Mouse (Mus musculus): Measurements from ENCODE around the gene Spag5. TPM values are rescaled to one million over a fixed set of nuclear protein-coding genes. Genes with fewer than 3 reads are reported as not detected.

Spag5 gene
- 75.5 and 76.1 TPM in 2 replicates for polyA plus RNA-seq (2014; fragmentation: Nextera tagmentation; extraction: Ambion mirVana)

DNA sequence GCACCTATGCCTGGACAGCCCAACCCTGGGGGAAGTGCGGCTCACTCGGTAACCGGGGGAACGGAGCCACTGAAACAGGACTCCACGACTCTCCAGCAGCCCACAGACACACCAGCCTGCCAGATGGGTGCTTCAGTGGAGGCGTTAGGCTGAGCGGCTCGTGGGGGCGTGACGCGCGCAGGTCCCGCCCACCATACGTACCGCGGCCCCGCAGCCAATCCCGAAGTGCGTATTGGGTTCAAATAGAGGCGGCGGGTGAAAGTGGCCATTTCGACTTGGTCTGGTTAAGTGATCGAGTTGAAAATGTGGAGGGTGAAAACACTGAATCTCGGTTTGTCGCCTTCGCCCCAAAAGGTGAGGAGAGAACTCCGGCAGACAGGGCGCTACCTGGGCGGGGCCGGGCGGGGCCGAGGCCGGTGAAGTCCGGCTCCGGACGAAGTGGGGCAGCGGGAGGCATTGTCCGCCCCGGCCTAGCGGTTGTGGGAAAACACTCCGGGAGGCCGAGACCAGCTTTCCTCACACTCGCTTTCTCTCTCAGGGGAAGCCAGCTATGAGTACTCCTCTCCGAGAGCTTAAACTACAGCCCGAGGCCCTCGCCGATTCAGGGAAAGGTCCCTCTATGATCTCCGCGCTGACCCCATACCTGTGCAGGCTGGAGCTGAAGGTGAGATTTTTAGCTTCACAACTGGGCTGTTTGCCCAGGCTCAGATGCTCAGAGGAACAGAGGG is at the start of gene Spag5:
Gene Spag5 (plus strand): TSS at position 173 of the 728 bp plus-strand sequence.
- Histone ChIP-seq H3K27me3 (ENCODE audit: control insufficient read depth, insufficient read depth, low read length) (no peaks in the 10 kb centered on the region), H3K27ac (ENCODE audit: low read depth, low read length) (peak within 1 kb of the TSS; percentile 37), H3K4me2 (ENCODE audit: low read depth, low read length, severe bottlenecking) (peak within 1 kb of the TSS; percentile 59), H3K9me3 (ENCODE audit: control insufficient read depth, low read length) (no peaks in the 10 kb centered on the region), H3K36me3 (ENCODE audit: control insufficient read depth, insufficient read depth, low read length) (peaks cover 5% of the 10 kb centered on the region; the same call in 1 of the 2 replicates), H3K4me1 (replicated peaks; ENCODE audit: control insufficient read depth, insufficient read depth, low read length) (peaks cover 5% of the 10 kb centered on the region), H3K9ac (ENCODE audit: low read length) (peak within 1 kb of the TSS; percentile 74), H3K4me3 (ENCODE audit: low read depth, low read length) (peak within 1 kb of the TSS; percentile 66)
- WGBS = under 1% methylated on average over 49 of the region's 49 CpGs
- DNase-seq (ENCODE audit: low spot score) (peak; percentile 94), ATAC-seq (replicated peaks; ENCODE audit: low FRiP score) (peak; percentile 99)

DNA sequence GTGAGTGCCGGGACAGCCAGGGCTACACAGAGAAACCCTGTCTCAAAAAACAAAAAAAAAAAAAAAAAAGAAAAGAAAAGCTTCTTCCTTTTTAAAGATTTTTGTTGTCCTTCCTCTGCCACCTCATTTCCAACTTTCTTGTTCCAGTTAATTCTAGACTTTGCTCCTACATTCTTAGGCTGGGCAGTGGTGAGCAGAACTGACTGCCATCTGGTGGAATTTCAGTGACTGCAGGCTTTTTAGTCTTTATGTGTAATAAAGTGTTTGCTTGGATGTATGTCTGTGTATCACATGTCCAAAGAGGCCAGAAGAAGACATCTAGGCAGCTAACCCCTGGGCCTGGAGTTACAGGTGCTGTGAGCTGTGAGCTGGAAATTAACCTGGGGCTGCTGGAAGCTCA is 44.7 kb upstream of the Spag5 start:
- WGBS = 94% methylated on average over 1 of the region's 1 CpGs
- Histone ChIP-seq H3K27me3 (ENCODE audit: control insufficient read depth, insufficient read depth, low read length) (peaks cover 3% of the 10 kb centered on the region; the same call in 1 of the 2 replicates), H3K4me1 (replicated peaks; ENCODE audit: control insufficient read depth, insufficient read depth, low read length) (no peaks in the 10 kb centered on the region), H3K9me3 (ENCODE audit: control insufficient read depth, low read length) (no peaks in the 10 kb centered on the region), H3K4me2 (ENCODE audit: low read depth, low read length, severe bottlenecking) (no peak overlapping the region), H3K27ac (ENCODE audit: low read depth, low read length) (no peak overlapping the region), H3K36me3 (ENCODE audit: control insufficient read depth, insufficient read depth, low read length) (peaks cover 4% of the 10 kb centered on the region; the same call in 1 of the 2 replicates), H3K4me3 (ENCODE audit: low read depth, low read length) (no peak overlapping the region), H3K9ac (ENCODE audit: low read length) (no peak overlapping the region)
- ATAC-seq (replicated peaks; ENCODE audit: low FRiP score) = no peak
- no peak for DNase-seq (ENCODE audit: low spot score)

DNA sequence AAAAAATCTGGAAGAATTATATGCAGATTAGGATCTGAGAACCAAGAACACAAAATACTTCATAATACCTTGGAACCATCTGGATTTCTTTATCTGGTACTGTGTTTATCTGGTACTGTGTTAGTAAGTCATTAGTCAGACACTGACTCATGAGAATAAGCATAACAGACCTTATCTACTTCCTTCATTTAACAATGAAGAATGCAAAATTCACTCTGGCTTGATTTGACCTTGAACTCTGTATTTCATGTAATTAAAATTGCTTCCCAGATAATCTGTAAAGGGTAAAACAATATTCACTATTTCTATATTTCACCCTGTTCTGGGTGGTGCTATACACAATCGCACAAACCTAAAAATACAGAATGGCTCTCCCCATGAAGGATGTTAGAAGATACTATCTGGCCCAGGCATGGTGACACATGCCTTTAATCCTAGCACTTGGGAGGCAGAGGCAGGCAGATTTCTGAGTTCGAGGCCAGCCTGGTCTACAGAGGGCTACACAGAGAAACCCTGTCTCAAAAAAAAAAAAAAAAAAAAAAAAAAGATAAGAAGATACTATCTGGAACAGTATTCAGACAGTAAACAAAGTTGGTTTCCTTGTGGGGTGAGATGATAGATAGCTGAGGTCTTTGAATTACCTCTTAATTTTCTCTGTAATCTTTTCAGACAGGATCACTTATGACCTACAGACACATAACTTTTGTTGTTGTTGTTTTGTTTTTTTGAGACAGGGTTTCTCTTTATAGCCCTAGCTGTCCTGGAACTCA is 40.7 kb upstream of the Spag5 start:
- no peak overlapping the region for H3K27ac ChIP-seq (ENCODE audit: low read depth, low read length)
- no peaks in the 10 kb centered on the region for H3K4me1 ChIP-seq (replicated peaks; ENCODE audit: control insufficient read depth, insufficient read depth, low read length)
- H3K36me3 ChIP-seq (ENCODE audit: control insufficient read depth, insufficient read depth, low read length) = no peaks in the 10 kb centered on the region; the same call in 1 of the 2 replicates
- H3K27me3 ChIP-seq (ENCODE audit: control insufficient read depth, insufficient read depth, low read length) = peaks cover 3% of the 10 kb centered on the region; the same call in 1 of the 2 replicates
- no peak overlapping the region for H3K9ac ChIP-seq (ENCODE audit: low read length)
- WGBS = 98% methylated on average over 2 of the region's 2 CpGs
- ATAC-seq (replicated peaks; ENCODE audit: low FRiP score) = no peak
- H3K4me3 ChIP-seq (ENCODE audit: low read depth, low read length) = peak overlapping the region; percentile 57; the same call in 1 of the 2 replicates
- no peak for DNase-seq (ENCODE audit: low spot score)
- H3K9me3 ChIP-seq (ENCODE audit: control insufficient read depth, low read length) = no peaks in the 10 kb centered on the region
- no peak overlapping the region for H3K4me2 ChIP-seq (ENCODE audit: low read depth, low read length, severe bottlenecking)

DNA sequence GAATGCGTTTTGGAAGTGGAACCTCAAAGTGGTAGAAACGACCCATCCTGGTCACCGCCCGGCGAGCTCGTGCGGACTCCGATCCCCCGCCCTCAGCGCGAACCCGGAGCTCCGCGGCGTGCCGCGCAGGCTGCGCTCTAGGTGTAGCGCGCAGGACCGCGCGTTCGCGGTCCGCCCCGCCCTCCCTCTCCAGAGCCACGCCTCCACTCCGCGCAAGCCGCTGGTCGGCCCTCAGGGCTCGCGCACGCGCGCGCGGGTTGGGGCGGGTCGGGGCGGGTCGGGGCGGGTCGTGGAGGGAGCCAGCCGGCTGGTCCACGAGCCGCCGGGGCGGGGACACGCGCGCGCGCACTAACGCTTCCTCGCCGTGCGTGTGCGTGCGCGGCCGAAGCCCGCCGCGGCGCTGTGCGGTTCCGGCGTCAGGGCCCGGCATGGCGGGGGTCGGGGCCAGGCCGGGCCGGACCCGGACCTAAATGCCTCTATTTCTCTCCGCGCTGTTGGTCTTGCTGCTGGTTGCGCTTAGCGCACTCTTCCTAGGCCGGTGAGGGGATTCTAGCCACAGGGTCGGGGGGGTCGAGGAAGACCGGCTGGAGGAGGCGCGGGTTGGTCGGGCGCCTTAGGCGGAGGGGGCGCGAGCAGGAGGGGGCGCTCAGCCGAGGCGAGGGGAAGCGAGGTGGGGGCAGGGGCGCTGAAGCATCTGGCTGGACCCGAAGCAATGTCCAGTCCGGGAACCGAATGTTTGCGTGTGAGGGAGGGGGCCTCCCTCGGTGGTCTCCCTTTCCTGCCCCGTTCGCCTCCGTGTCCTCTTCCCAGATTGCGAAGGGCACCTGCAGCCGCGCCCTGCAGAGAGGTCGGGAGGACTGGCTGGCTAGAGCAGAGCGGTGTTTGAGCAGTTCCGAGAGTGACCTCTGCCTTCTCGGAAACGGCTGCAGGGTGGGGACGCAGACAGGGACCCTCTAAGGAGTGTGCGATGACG is 39.7 kb upstream of the Spag5 start, which contains the start of gene 2610507B11Rik:
Gene 2610507B11Rik (plus strand): TSS at position 373 of the 973 bp plus-strand sequence.
- H3K9ac ChIP-seq (ENCODE audit: low read length) = peak within 1 kb of the TSS; percentile 84
- H3K36me3 ChIP-seq (ENCODE audit: control insufficient read depth, insufficient read depth, low read length) = peaks cover 2% of the 10 kb centered on the region; the same call in 1 of the 2 replicates
- no peaks in the 10 kb centered on the region for H3K4me1 ChIP-seq (replicated peaks; ENCODE audit: control insufficient read depth, insufficient read depth, low read length)
- H3K9me3 ChIP-seq (ENCODE audit: control insufficient read depth, low read length) = no peaks in the 10 kb centered on the region
- peak; percentile 97 for DNase-seq (ENCODE audit: low spot score)
- H3K27ac ChIP-seq (ENCODE audit: low read depth, low read length) = peak within 1 kb of the TSS; percentile 80
- peaks cover 3% of the 10 kb centered on the region; the same call in 1 of the 2 replicates for H3K27me3 ChIP-seq (ENCODE audit: control insufficient read depth, insufficient read depth, low read length)
- H3K4me3 ChIP-seq (ENCODE audit: low read depth, low read length) = peak within 1 kb of the TSS; percentile 57
- H3K4me2 ChIP-seq (ENCODE audit: low read depth, low read length, severe bottlenecking) = peak within 1 kb of the TSS; percentile 69
- ATAC-seq (replicated peaks; ENCODE audit: low FRiP score) = peak; percentile 95
- under 1% methylated on average over 97 of the region's 115 CpGs for WGBS

DNA sequence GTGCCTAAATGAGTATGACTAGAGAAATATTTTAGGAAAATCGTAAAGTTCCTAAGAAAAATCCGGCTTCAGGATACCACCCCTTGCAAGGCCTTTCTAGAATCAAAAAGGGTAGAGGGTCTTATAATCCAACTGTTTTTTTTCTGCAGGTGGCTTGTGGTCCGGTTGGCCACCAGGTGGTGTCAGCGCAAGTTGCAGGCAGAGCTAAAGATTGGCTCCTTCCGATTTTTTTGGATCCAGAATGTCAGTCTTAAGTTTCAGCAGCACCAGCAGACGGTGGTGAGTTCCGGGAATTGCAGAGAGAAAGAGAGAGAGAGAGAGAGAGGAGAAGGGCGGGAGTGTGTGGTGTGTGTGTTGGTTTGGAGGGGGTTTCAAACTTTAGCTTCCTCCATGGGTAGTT is 38.8 kb upstream of the Spag5 start:
- H3K27me3 ChIP-seq (ENCODE audit: control insufficient read depth, insufficient read depth, low read length) = peaks cover 3% of the 10 kb centered on the region; the same call in 1 of the 2 replicates
- WGBS = 3% methylated on average over 8 of the region's 8 CpGs
- DNase-seq (ENCODE audit: low spot score) (peak; percentile 74), ATAC-seq (replicated peaks; ENCODE audit: low FRiP score) (no peak)
- no peaks in the 10 kb centered on the region for H3K9me3 ChIP-seq (ENCODE audit: control insufficient read depth, low read length)
- H3K4me3 ChIP-seq (ENCODE audit: low read depth, low read length) = peak overlapping the region; percentile 57
- H3K27ac ChIP-seq (ENCODE audit: low read depth, low read length) = no peak overlapping the region
- H3K4me2 ChIP-seq (ENCODE audit: low read depth, low read length, severe bottlenecking) = peak overlapping the region; percentile 69
- H3K9ac ChIP-seq (ENCODE audit: low read length) = peak overlapping the region; percentile 7; the same call in 1 of the 2 replicates
- peaks cover 2% of the 10 kb centered on the region; the same call in 1 of the 2 replicates for H3K36me3 ChIP-seq (ENCODE audit: control insufficient read depth, insufficient read depth, low read length)
- H3K4me1 ChIP-seq (replicated peaks; ENCODE audit: control insufficient read depth, insufficient read depth, low read length) = no peaks in the 10 kb centered on the region

DNA sequence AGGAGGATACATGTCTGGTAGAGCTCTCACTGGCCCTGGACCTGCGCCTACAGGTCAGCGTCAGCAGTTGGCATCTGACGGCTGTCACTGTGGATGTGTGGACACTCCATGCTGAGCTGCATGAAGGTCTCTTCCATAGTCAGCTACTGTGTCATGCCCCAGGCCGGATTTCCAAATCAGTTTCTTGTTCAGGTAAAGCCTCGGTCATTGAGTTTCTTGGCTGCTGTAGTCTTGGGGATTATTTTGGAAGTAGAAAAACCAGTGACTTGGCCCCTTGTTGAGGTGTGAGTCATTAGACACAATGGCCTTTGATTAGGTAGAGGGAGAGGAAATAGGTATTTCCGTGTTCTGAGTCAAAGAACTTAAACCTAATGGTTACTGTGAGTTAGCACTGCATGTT is 35.8 kb upstream of the Spag5 start:
- Histone ChIP-seq H3K4me1 (replicated peaks; ENCODE audit: control insufficient read depth, insufficient read depth, low read length) (no peaks in the 10 kb centered on the region), H3K4me2 (ENCODE audit: low read depth, low read length, severe bottlenecking) (no peak overlapping the region), H3K4me3 (ENCODE audit: low read depth, low read length) (no peak overlapping the region), H3K27me3 (ENCODE audit: control insufficient read depth, insufficient read depth, low read length) (no peaks in the 10 kb centered on the region), H3K9me3 (ENCODE audit: control insufficient read depth, low read length) (no peaks in the 10 kb centered on the region), H3K36me3 (ENCODE audit: control insufficient read depth, insufficient read depth, low read length) (peaks cover 12% of the 10 kb centered on the region; the same call in 1 of the 2 replicates), H3K9ac (ENCODE audit: low read length) (no peak overlapping the region), H3K27ac (ENCODE audit: low read depth, low read length) (no peak overlapping the region)
- WGBS = 94% methylated on average over 6 of the region's 6 CpGs
- DNase-seq (ENCODE audit: low spot score) = no peak
- no peak for ATAC-seq (replicated peaks; ENCODE audit: low FRiP score)

DNA sequence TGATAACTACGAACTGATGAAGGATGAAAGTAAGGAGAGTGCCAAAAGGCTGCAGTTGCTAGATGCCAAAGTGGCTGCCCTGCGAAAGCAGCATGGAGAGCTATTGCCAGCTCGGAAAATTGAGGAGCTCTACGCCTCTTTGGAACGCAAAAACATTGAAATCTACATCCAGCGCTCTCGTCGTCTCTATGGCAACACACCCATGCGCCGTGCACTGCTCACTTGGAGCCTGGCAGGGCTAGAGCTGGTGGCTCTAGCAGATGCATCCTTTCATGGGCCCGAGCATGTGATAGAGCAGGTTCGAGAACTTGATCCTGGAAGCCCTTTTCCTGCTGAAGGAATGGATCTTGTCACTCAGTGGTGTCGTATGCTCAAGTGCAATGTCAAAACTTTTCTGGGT is 29.3 kb upstream of the Spag5 start:
- no peaks in the 10 kb centered on the region for H3K27me3 ChIP-seq (ENCODE audit: control insufficient read depth, insufficient read depth, low read length)
- H3K27ac ChIP-seq (ENCODE audit: low read depth, low read length) = no peak overlapping the region
- ATAC-seq (replicated peaks; ENCODE audit: low FRiP score) (no peak), DNase-seq (ENCODE audit: low spot score) (no peak)
- H3K36me3 ChIP-seq (ENCODE audit: control insufficient read depth, insufficient read depth, low read length) = peaks cover 42% of the 10 kb centered on the region
- no peaks in the 10 kb centered on the region for H3K4me1 ChIP-seq (replicated peaks; ENCODE audit: control insufficient read depth, insufficient read depth, low read length)
- no peak overlapping the region for H3K9ac ChIP-seq (ENCODE audit: low read length)
- no peaks in the 10 kb centered on the region for H3K9me3 ChIP-seq (ENCODE audit: control insufficient read depth, low read length)
- H3K4me2 ChIP-seq (ENCODE audit: low read depth, low read length, severe bottlenecking) = no peak overlapping the region
- H3K4me3 ChIP-seq (ENCODE audit: low read depth, low read length) = no peak overlapping the region
- 91% methylated on average over 13 of the region's 13 CpGs for WGBS

DNA sequence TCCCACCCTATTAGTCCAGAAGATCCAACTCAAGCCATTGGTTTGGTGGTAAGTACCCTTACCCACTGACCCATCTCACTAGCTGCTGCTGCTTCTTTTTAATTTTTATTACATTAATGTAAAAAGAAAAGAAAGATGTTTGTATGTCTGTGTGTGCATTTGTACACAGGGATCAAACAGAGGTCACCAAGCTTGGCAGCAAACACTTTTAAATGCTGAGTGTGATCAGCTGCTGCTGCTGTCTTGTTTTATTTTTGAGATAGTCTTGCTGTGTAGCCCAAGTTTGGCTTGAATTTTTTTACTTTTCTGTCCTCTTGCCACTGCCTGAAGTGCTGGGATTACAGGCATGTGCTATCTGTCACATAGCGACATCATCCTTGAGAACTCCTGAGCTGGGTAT is 25.7 kb upstream of the Spag5 start:
- ATAC-seq (replicated peaks; ENCODE audit: low FRiP score) = no peak

More for the DNA sequence above, 25.7 kb upstream of the Spag5 start:
- Histone ChIP-seq H3K27ac (ENCODE audit: low read depth, low read length) (no peak overlapping the region), H3K9me3 (ENCODE audit: control insufficient read depth, low read length) (no peaks in the 10 kb centered on the region), H3K36me3 (ENCODE audit: control insufficient read depth, insufficient read depth, low read length) (peaks cover 35% of the 10 kb centered on the region), H3K4me3 (ENCODE audit: low read depth, low read length) (no peak overlapping the region), H3K9ac (ENCODE audit: low read length) (no peak overlapping the region), H3K4me1 (replicated peaks; ENCODE audit: control insufficient read depth, insufficient read depth, low read length) (no peaks in the 10 kb centered on the region), H3K4me2 (ENCODE audit: low read depth, low read length, severe bottlenecking) (no peak overlapping the region), H3K27me3 (ENCODE audit: control insufficient read depth, insufficient read depth, low read length) (no peaks in the 10 kb centered on the region)
- 93% methylated on average over 1 of the region's 1 CpGs for WGBS
- DNase-seq (ENCODE audit: low spot score) = no peak

Measured in forebrain, embryonic 11.5 days (tissue).